Mouse (Mus musculus): ENCODE measurements around the gene Dnajc5.

Gene Dnajc5

GRCm38 (mm10) chr2:181572921-181573920 lies 52.9 kb downstream of the Dnajc5 start:
- no peak for DNase-seq (ENCODE audit: low read depth, low spot score)

- no peak for DNase-seq (ENCODE audit: low read depth, low spot score)
These were observed 53.7 kb downstream of the Dnajc5 start for GRCm38 (mm10) chr2:181573961-181574360.

GRCm38 (mm10) chr2:181574921-181575545 lies 54.7 kb downstream of the Dnajc5 start:
- DNase-seq (ENCODE audit: low read depth, low spot score): no peak

- no peak for DNase-seq (ENCODE audit: low read depth, low spot score)
These were observed 56.3 kb downstream of the Dnajc5 start for GRCm38 (mm10) chr2:181576613-181577012.

GRCm38 (mm10) chr2:181577126-181577525 lies 56.8 kb downstream of the Dnajc5 start:
- no peak for DNase-seq (ENCODE audit: low read depth, low spot score)

GRCm38 (mm10) chr2:181577981-181578581 lies 57.8 kb downstream of the Dnajc5 start:
- no peak for DNase-seq (ENCODE audit: low read depth, low spot score)

- DNase-seq (ENCODE audit: low read depth, low spot score): no peak
These were observed 58.7 kb downstream of the Dnajc5 start for GRCm38 (mm10) chr2:181578790-181579618.

GRCm38 (mm10) chr2:181579681-181580080 lies 59.4 kb downstream of the Dnajc5 start:
- DNase-seq (ENCODE audit: low read depth, low spot score): no peak

- DNase-seq (ENCODE audit: low read depth, low spot score): no peak
These were observed 60.0 kb downstream of the Dnajc5 start for GRCm38 (mm10) chr2:181580131-181580772.

GRCm38 (mm10) chr2:181581016-181581401 lies 60.7 kb downstream of the Dnajc5 start:
- peak; percentile 94 for DNase-seq (ENCODE audit: low read depth, low spot score)

- DNase-seq (ENCODE audit: low read depth, low spot score): peak; percentile 62
These were observed 61.3 kb downstream of the Dnajc5 start for GRCm38 (mm10) chr2:181581402-181582120.

- no peak for DNase-seq (ENCODE audit: low read depth, low spot score)
These were observed 62.1 kb downstream of the Dnajc5 start for GRCm38 (mm10) chr2:181582358-181582757.

- DNase-seq (ENCODE audit: low read depth, low spot score): no peak
These were observed 62.7 kb downstream of the Dnajc5 start for GRCm38 (mm10) chr2:181582939-181583338.

GRCm38 (mm10) chr2:181583460-181584257 lies 63.4 kb downstream of the Dnajc5 start:
- DNase-seq (ENCODE audit: low read depth, low spot score): no peak

GRCm38 (mm10) chr2:181584411-181584942 lies 64.2 kb downstream of the Dnajc5 start, which contains the start of gene Uckl1:
Gene Uckl1, minus strand, starts transcription at chr2:181584892.
- DNase-seq (ENCODE audit: low read depth, low spot score): no peak

GRCm38 (mm10) chr2:181585506-181585905 lies 65.2 kb downstream of the Dnajc5 start:
- no peak for DNase-seq (ENCODE audit: low read depth, low spot score)

- DNase-seq (ENCODE audit: low read depth, low spot score): no peak
These were observed 65.8 kb downstream of the Dnajc5 start for GRCm38 (mm10) chr2:181586124-181586523.

- no peak for DNase-seq (ENCODE audit: low read depth, low spot score)
These were observed 67.5 kb downstream of the Dnajc5 start for GRCm38 (mm10) chr2:181587796-181588195.

GRCm38 (mm10) chr2:181588229-181588780 lies 68.0 kb downstream of the Dnajc5 start:
- DNase-seq (ENCODE audit: low read depth, low spot score): no peak
